Mouse (Mus musculus) cerebellum, adult 9-10 months (tissue): Measurements from ENCODE around the gene Anks4b.

ENCODE experiments used
- DNase-seq: peaks from one replicate; pipeline ENCODE4 v3.0.0; 2022

Anks4b gene

GRCm38 (mm10) chr7:120173603-120174244 lies at the start of gene Anks4b:
Gene Anks4b, plus strand, starts transcription at chr7:120173858.
- DNase-seq = no peak

- peak; percentile 70 for DNase-seq
These were observed 48.8 kb upstream of the Anks4b start for GRCm38 (mm10) chr7:120124844-120125243.

- DNase-seq = no peak
These were observed 46.5 kb upstream of the Anks4b start for GRCm38 (mm10) chr7:120126976-120127685.

- no peak for DNase-seq
These were observed 46.0 kb upstream of the Anks4b start for GRCm38 (mm10) chr7:120127686-120128059.

- no peak for DNase-seq
These were observed 44.7 kb upstream of the Anks4b start for GRCm38 (mm10) chr7:120128951-120129350.

- no peak for DNase-seq
These were observed 30.9 kb upstream of the Anks4b start for GRCm38 (mm10) chr7:120142743-120143142.

GRCm38 (mm10) chr7:120145191-120145590 lies 28.5 kb upstream of the Anks4b start, which contains the start of gene Zp2:
Gene Zp2, minus strand, starts transcription at chr7:120145291.
- no peak for DNase-seq

- no peak for DNase-seq
These were observed 23.4 kb upstream of the Anks4b start for GRCm38 (mm10) chr7:120150257-120150656.

GRCm38 (mm10) chr7:120150898-120151297 lies 22.8 kb upstream of the Anks4b start:
- DNase-seq = no peak

GRCm38 (mm10) chr7:120156841-120157409 lies 16.7 kb upstream of the Anks4b start:
- peak; percentile 62 for DNase-seq

- no peak for DNase-seq
These were observed 16.0 kb upstream of the Anks4b start for GRCm38 (mm10) chr7:120157575-120158061.

GRCm38 (mm10) chr7:120158121-120158613 lies 15.5 kb upstream of the Anks4b start:
- DNase-seq = no peak

GRCm38 (mm10) chr7:120163581-120164251 lies 9.9 kb upstream of the Anks4b start:
- no peak for DNase-seq

- no peak for DNase-seq
These were observed 1.4 kb upstream of the Anks4b start for GRCm38 (mm10) chr7:120172188-120172700.

GRCm38 (mm10) chr7:120174723-120175504 lies 1.3 kb downstream of the Anks4b start:
- DNase-seq = no peak

- no peak for DNase-seq
These were observed 4.0 kb downstream of the Anks4b start for GRCm38 (mm10) chr7:120177611-120178010.

- no peak for DNase-seq
These were observed 5.3 kb downstream of the Anks4b start for GRCm38 (mm10) chr7:120178935-120179334.

GRCm38 (mm10) chr7:120180547-120180946 lies 6.9 kb downstream of the Anks4b start:
- DNase-seq = no peak

- DNase-seq = no peak
These were observed 8.0 kb downstream of the Anks4b start for GRCm38 (mm10) chr7:120181401-120182230.

GRCm38 (mm10) chr7:120182891-120183290 lies 9.2 kb downstream of the Anks4b start:
- DNase-seq = no peak

GRCm38 (mm10) chr7:120188946-120189345 lies 15.3 kb downstream of the Anks4b start:
- no peak for DNase-seq
